In genomic region chr3:54735247-54736046, GRCm38 (mm10) we compare ENCODE assay signal across 8 mouse cellular contexts. TPM values are rescaled to one million over a fixed set of nuclear protein-coding genes. Genes with fewer than 3 reads are reported as not detected.
A peak's percentile ranks its signal among the peaks of the same experiment; 100 is the strongest.
DNase-seq lines count a peak whose midpoint lies in the region; ATAC-seq lines count a peak whose summit lies in the region.

Gene Exosc8 (minus strand): TSS chr3:54735393.
Gene Alg5 (plus strand): TSS chr3:54735539.

- H3K4me3 ChIP-seq in intestine, embryonic 15.5 days (replicated peaks) = peak within 1 kb of the TSS; percentile 94

- H3K4me2 ChIP-seq in intestine, embryonic 15.5 days (replicated peaks) = peak within 1 kb of the TSS; percentile 78

- peak within 1 kb of the TSS; percentile 100 for H3K27ac ChIP-seq in intestine, embryonic 15.5 days

- no peaks in the 10 kb centered on the region for H3K27me3 ChIP-seq in intestine, embryonic 15.5 days (replicated peaks)

- peak; percentile 94 for ATAC-seq in intestine, embryonic 15.5 days
- ATAC-seq in megakaryocyte-erythroid progenitor cell, adult 5-6 weeks (replicated peaks; ENCODE audit: low FRiP score, low TSS enrichment, poor library complexity, severe bottlenecking) = peak; percentile 72

- peak within 1 kb of the TSS; percentile 93 for H3K9ac ChIP-seq in intestine, embryonic 15.5 days

- under 1% methylated on average over 65 of the region's 65 CpGs for WGBS in intestine, embryonic 15.5 days

- no peaks in the 10 kb centered on the region for H3K4me1 ChIP-seq in intestine, embryonic 15.5 days (replicated peaks)

- peak; percentile 92 to 98 for DNase-seq in adrenal gland, adult (ENCODE audit: inconsistent age in 2 of 2, low spot score in 1 of 2)
- DNase-seq in embryo, embryonic 11 days = peak; percentile 88
- DNase-seq in gastrocnemius, postnatal 36 days = peak; percentile 77 to 94
- peak; percentile 87 to 89 for DNase-seq in left cerebral cortex, postnatal 14 days (ENCODE audit: low spot score in 2 of 2)
- DNase-seq in right cerebral cortex, postnatal 14 days = peak; percentile 87
- peak; percentile 87 to 88 for DNase-seq in urinary bladder, postnatal 36 days (ENCODE audit: low spot score in 2 of 2)

- intact Hi-C loops in gastrocnemius, postnatal 36 days (cut with DNase I) = loop anchor here (2.0 to 5.0 kb wide), 2 partner anchors 39 to 72 kb away; partner anchors contain the start of gene Rfxap
- intact Hi-C loops in left cerebral cortex, postnatal 14 days (cut with DNase I) = loop anchor here (5.0 to 10.0 kb wide), 2 partner anchors 62 to 349 kb away; no protein-coding TSS in a partner anchor

- peaks cover 8% of the 10 kb centered on the region; the same call in 1 of the 2 replicates for H3K36me3 ChIP-seq in intestine, embryonic 15.5 days

- H3K9me3 ChIP-seq in intestine, embryonic 15.5 days = no peaks in the 10 kb centered on the region

RNA-seq across cellular contexts. Expression of gene Exosc8, which starts in this region (rescaled TPM):
- total RNA-seq in gastrocnemius, postnatal 36 days (2021) = 10 to 100 TPM in 1 of 2 experiments, 1 to 10 TPM in 1; 9.2 to 11.7 TPM
- polyA plus RNA-seq in intestine, embryonic 15.5 days (2015; fragmentation: Nextera tagmentation; extraction: Ambion mirVana) = 100 and 110 TPM in 2 replicates
- total RNA-seq in left cerebral cortex, postnatal 14 days (2021) = 10 to 100 TPM; 24.4 to 33.0 TPM
- 185 and 256 TPM in 2 replicates for total RNA-seq in megakaryocyte-erythroid progenitor cell, adult 5-6 weeks (2014; fragmentation: Nextera tagmentation)
- total RNA-seq in megakaryocyte-erythroid progenitor cell, adult 5-6 weeks (2017) = 247 and 289 TPM in 2 replicates

RNA-seq across cellular contexts. Expression of gene Alg5, which starts in this region (rescaled TPM):
- total RNA-seq in gastrocnemius, postnatal 36 days (2021) = 1 to 10 TPM; 7.5 to 8.0 TPM
- 62.6 and 66.0 TPM in 2 replicates for polyA plus RNA-seq in intestine, embryonic 15.5 days (2015; fragmentation: Nextera tagmentation; extraction: Ambion mirVana)
- total RNA-seq in left cerebral cortex, postnatal 14 days (2021) = 10 to 100 TPM; 20.2 to 21.0 TPM
- total RNA-seq in megakaryocyte-erythroid progenitor cell, adult 5-6 weeks (2014; fragmentation: Nextera tagmentation) = 27.8 and 29.6 TPM in 2 replicates
- 37.9 and 46.2 TPM in 2 replicates for total RNA-seq in megakaryocyte-erythroid progenitor cell, adult 5-6 weeks (2017)

Comparison
In these comparisons a context has a peak if more than half of its experiments do, and no peak if none do; other contexts are left out.
1. Peak in every context shown above with its lines: DNase-seq, ATAC-seq, H3K4me3 ChIP-seq and H3K27ac ChIP-seq.
2. RNA of gene Exosc8 (total RNA-seq): 185 to 289 TPM in megakaryocyte-erythroid progenitor cell, adult 5-6 weeks; 24.4 to 33.0 TPM in left cerebral cortex, postnatal 14 days and 9.2 to 11.7 TPM in gastrocnemius, postnatal 36 days; every median in the first group is over 4 times any median in the second.